Mouse (Mus musculus): ENCODE results near the gene Amigo3.
"Not testable (repeated sequence)": the region's sequence is repeated elsewhere in the genome, so short reads cannot be mapped to it uniquely, and the experiment has no call there.

The Amigo3 gene

GRCm38 (mm10) chr9:108052885-108053664 is at the start of gene Amigo3:
Amigo3 (plus strand) TSS chr9:108053159.
- peak; percentile 99 for DNase-seq (ENCODE audit: low spot score)

- DNase-seq (ENCODE audit: low spot score): peak; percentile 34
These were observed 49.4 kb upstream of the Amigo3 start for GRCm38 (mm10) chr9:108003531-108003890.

- no peak for DNase-seq (ENCODE audit: low spot score)
These were observed 44.9 kb upstream of the Amigo3 start for GRCm38 (mm10) chr9:108008041-108008440.

- no peak for DNase-seq (ENCODE audit: low spot score)
These were observed 42.6 kb upstream of the Amigo3 start for GRCm38 (mm10) chr9:108010385-108010784.

- not testable (repeated sequence) for DNase-seq (ENCODE audit: low spot score)
These were observed 39.4 kb upstream of the Amigo3 start for GRCm38 (mm10) chr9:108013577-108013976.

GRCm38 (mm10) chr9:108017127-108017526 is 35.8 kb upstream of the Amigo3 start:
- DNase-seq (ENCODE audit: low spot score): no peak

- DNase-seq (ENCODE audit: low spot score): no peak
These were observed 32.2 kb upstream of the Amigo3 start for GRCm38 (mm10) chr9:108020741-108021140.

- no peak for DNase-seq (ENCODE audit: low spot score)
These were observed 29.7 kb upstream of the Amigo3 start for GRCm38 (mm10) chr9:108023216-108023615.

GRCm38 (mm10) chr9:108026584-108026983 is 26.4 kb upstream of the Amigo3 start:
- no peak for DNase-seq (ENCODE audit: low spot score)

GRCm38 (mm10) chr9:108027867-108028266 is 25.1 kb upstream of the Amigo3 start:
- DNase-seq (ENCODE audit: low spot score): no peak

- no peak for DNase-seq (ENCODE audit: low spot score)
These were observed 20.8 kb upstream of the Amigo3 start for GRCm38 (mm10) chr9:108032126-108032525.

GRCm38 (mm10) chr9:108035331-108036156 is 17.4 kb upstream of the Amigo3 start:
- DNase-seq (ENCODE audit: low spot score): no peak

GRCm38 (mm10) chr9:108044751-108045492 is 8.0 kb upstream of the Amigo3 start:
- no peak for DNase-seq (ENCODE audit: low spot score)

GRCm38 (mm10) chr9:108046582-108046981 is 6.4 kb upstream of the Amigo3 start:
- no peak for DNase-seq (ENCODE audit: low spot score)

GRCm38 (mm10) chr9:108047601-108048565 is 5.1 kb upstream of the Amigo3 start:
- no peak for DNase-seq (ENCODE audit: low spot score)

- no peak for DNase-seq (ENCODE audit: low spot score)
These were observed 4.4 kb upstream of the Amigo3 start for GRCm38 (mm10) chr9:108048566-108048955.

- DNase-seq (ENCODE audit: low spot score): peak; percentile 94
These were observed 3.9 kb upstream of the Amigo3 start, which contains the start of gene Gmppb for GRCm38 (mm10) chr9:108049016-108049455. Gmppb (plus strand) TSS chr9:108049242.

GRCm38 (mm10) chr9:108049561-108050251 is 3.3 kb upstream of the Amigo3 start:
- DNase-seq (ENCODE audit: low spot score): no peak

GRCm38 (mm10) chr9:108051184-108051930 is 1.6 kb upstream of the Amigo3 start:
- no peak for DNase-seq (ENCODE audit: low spot score)

- DNase-seq (ENCODE audit: low spot score): no peak
These were observed 1.1 kb upstream of the Amigo3 start for GRCm38 (mm10) chr9:108051931-108052220.
